8 mouse cellular contexts compared by ENCODE assay signal in the genomic region with DNA sequence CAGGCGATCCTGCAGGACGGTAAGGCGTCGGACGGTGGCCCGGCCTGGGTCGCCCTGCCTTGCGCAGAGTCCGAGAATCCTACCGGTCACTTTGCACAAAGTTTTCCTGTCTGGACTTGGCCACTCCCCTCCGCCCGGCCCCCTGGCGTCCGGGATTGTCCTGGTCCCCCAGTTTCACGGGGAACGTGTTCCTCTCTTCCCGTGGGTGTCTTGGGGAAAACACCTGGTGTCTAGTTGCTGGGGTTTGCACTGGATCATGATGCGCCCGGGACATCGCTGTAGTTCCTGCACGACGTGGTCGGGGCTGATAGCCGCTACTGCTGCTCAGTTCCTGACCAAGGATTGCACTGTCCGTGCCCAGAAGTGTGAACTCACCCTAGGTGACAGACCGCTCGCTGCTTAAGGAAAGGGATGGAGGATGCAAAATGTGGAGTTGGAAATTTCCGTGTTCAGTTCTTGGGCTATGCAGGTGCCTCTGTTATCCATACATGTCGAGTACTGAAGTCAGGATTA. TPM values are rescaled to one million over a fixed set of nuclear protein-coding genes. Genes with fewer than 3 reads are reported as not detected.
DNase-seq lines count a peak whose midpoint lies in the region; ATAC-seq and TF ChIP-seq lines count a peak whose summit lies in the region.

No protein-coding gene starts in this region.

- H3K9ac ChIP-seq in embryonic facial prominence, embryonic 11.5 days (replicated peaks; ENCODE audit: low read length), result peak overlapping the region; percentile 89
- H3K9ac ChIP-seq in intestine, embryonic 16.5 days (ENCODE audit: low read depth, low read length), result peak overlapping the region; percentile 86
- peak overlapping the region; percentile 63 for H3K9ac ChIP-seq in neural tube, embryonic 12.5 days

- peaks cover 2% of the 10 kb centered on the region for H3K4me1 ChIP-seq in lung, adult 2 months (ENCODE audit: control insufficient read depth, insufficient read depth, low read length)
- no peaks in the 10 kb centered on the region for H3K4me1 ChIP-seq in embryonic facial prominence, embryonic 11.5 days (ENCODE audit: control insufficient read depth, insufficient read depth, low read length)
- H3K4me1 ChIP-seq in intestine, embryonic 16.5 days (ENCODE audit: control insufficient read depth, insufficient read depth, low read length), result peaks cover 6% of the 10 kb centered on the region
- H3K4me1 ChIP-seq in neural tube, embryonic 12.5 days, result peaks cover 7% of the 10 kb centered on the region

- H3K27ac ChIP-seq in embryonic facial prominence, embryonic 11.5 days (replicated peaks; ENCODE audit: low read depth, low read length), result no peak overlapping the region
- H3K27ac ChIP-seq in intestine, embryonic 16.5 days (ENCODE audit: low read length), result peak overlapping the region; percentile 69
- no peak overlapping the region for H3K27ac ChIP-seq in neural tube, embryonic 12.5 days

- DNase-seq in lung, adult 2 months, result no peak
- DNase-seq in lung, postnatal 14 days, result no peak
- DNase-seq in embryonic facial prominence, embryonic 11.5 days (ENCODE audit: low spot score), result no peak
- DNase-seq in thymus, postnatal 10 days (ENCODE audit: low spot score in 2 of 2), result no peak
- DNase-seq in cerebellum, adult 18-20 months, result no peak
- no peak for DNase-seq in gastrocnemius, postnatal 4 days (ENCODE audit: low spot score in 2 of 2)

- WGBS in lung, adult 2 months, result under 1% methylated on average over 29 of the region's 29 CpGs
- under 1% methylated on average over 29 of the region's 29 CpGs for WGBS in embryonic facial prominence, embryonic 11.5 days
- under 1% methylated on average over 29 of the region's 29 CpGs for WGBS in intestine, embryonic 16.5 days
- under 1% methylated on average over 29 of the region's 29 CpGs for WGBS in neural tube, embryonic 12.5 days

- H3K36me3 ChIP-seq in embryonic facial prominence, embryonic 11.5 days (replicated peaks; ENCODE audit: control insufficient read depth, insufficient read depth, low read depth, low read length), result no peaks in the 10 kb centered on the region
- H3K36me3 ChIP-seq in intestine, embryonic 16.5 days (ENCODE audit: control insufficient read depth, insufficient read depth, low read length), result no peaks in the 10 kb centered on the region
- H3K36me3 ChIP-seq in neural tube, embryonic 12.5 days, result no peaks in the 10 kb centered on the region

- ATAC-seq in embryonic facial prominence, embryonic 11.5 days (replicated peaks; ENCODE audit: insufficient number of reproducible peaks, low FRiP score, low TSS enrichment, low read depth), result peak; percentile 86
- ATAC-seq in intestine, embryonic 16.5 days, result peak; percentile 83
- ATAC-seq in neural tube, embryonic 12.5 days (ENCODE audit: low FRiP score, low read depth), result peak; percentile 86

- H3K4me2 ChIP-seq in embryonic facial prominence, embryonic 11.5 days (ENCODE audit: low read depth, low read length), result peak overlapping the region; percentile 65
- H3K4me2 ChIP-seq in intestine, embryonic 16.5 days (ENCODE audit: low read depth, low read length), result peak overlapping the region; percentile 77
- peak overlapping the region; percentile 81 for H3K4me2 ChIP-seq in neural tube, embryonic 12.5 days (replicated peaks)

- H3K4me3 ChIP-seq in lung, adult 2 months (replicated peaks; ENCODE audit: extremely low read depth, low read depth, low read length), result peak overlapping the region; percentile 87
- H3K4me3 ChIP-seq in embryonic facial prominence, embryonic 11.5 days (ENCODE audit: low read depth, low read length), result peak overlapping the region; percentile 90
- peak overlapping the region; percentile 88 for H3K4me3 ChIP-seq in intestine, embryonic 16.5 days (ENCODE audit: low read length)
- H3K4me3 ChIP-seq in neural tube, embryonic 12.5 days, result peak overlapping the region; percentile 65

- TF ChIP-seq POLR2A in lung, adult 2 months (IDR thresholded peaks at IDR 0.05; ENCODE audit: borderline replicate concordance, extremely low read depth, low read depth, low read length), result no peak

- H3K9me3 ChIP-seq in embryonic facial prominence, embryonic 11.5 days (replicated peaks; ENCODE audit: control insufficient read depth, low read length), result no peaks in the 10 kb centered on the region
- H3K9me3 ChIP-seq in intestine, embryonic 16.5 days (ENCODE audit: control insufficient read depth, low read length), result no peaks in the 10 kb centered on the region
- no peaks in the 10 kb centered on the region for H3K9me3 ChIP-seq in neural tube, embryonic 12.5 days

- no peaks in the 10 kb centered on the region for H3K27me3 ChIP-seq in embryonic facial prominence, embryonic 11.5 days (ENCODE audit: control insufficient read depth, insufficient read depth, low read length)
- no peaks in the 10 kb centered on the region for H3K27me3 ChIP-seq in intestine, embryonic 16.5 days (replicated peaks; ENCODE audit: control insufficient read depth, insufficient read depth, low read length)
- no peaks in the 10 kb centered on the region for H3K27me3 ChIP-seq in neural tube, embryonic 12.5 days (replicated peaks)

- TF ChIP-seq CTCF in lung, adult 2 months (IDR thresholded peaks at IDR 0.05; ENCODE audit: insufficient read depth, low read length), result 0 out of 2 replicates have a peak, but pooled peaks have one; percentile 19

RNA-seq across cellular contexts. Expression of gene Cog5, which starts 0.4 kb away (rescaled TPM):
- 15.7 and 19.6 TPM in 2 replicates for polyA plus RNA-seq in lung, adult 2 months (2012; rRNA removed)
- 36.8 and 39.6 TPM in 2 replicates for polyA plus RNA-seq in embryonic facial prominence, embryonic 11.5 days (2014; fragmentation: Nextera tagmentation; extraction: Ambion mirVana)
- polyA plus RNA-seq in intestine, embryonic 16.5 days (2015; fragmentation: Nextera tagmentation; extraction: Ambion mirVana), result 20.6 and 22.7 TPM in 2 replicates
- polyA plus RNA-seq in neural tube, embryonic 12.5 days (2016; fragmentation: Nextera tagmentation; extraction: Ambion mirVana), result 35.7 and 36.0 TPM in 2 replicates
- 10 to 100 TPM; 35.7 to 37.2 TPM for total RNA-seq in gastrocnemius, postnatal 4 days (2021)

RNA-seq across cellular contexts. Expression of gene Dus4l, which starts 0.4 kb away (rescaled TPM):
- polyA plus RNA-seq in lung, adult 2 months (2012; rRNA removed), result 2.4 and 4.8 TPM in 2 replicates
- 9.0 and 10.3 TPM in 2 replicates for polyA plus RNA-seq in embryonic facial prominence, embryonic 11.5 days (2014; fragmentation: Nextera tagmentation; extraction: Ambion mirVana)
- polyA plus RNA-seq in intestine, embryonic 16.5 days (2015; fragmentation: Nextera tagmentation; extraction: Ambion mirVana), result 7.2 and 8.6 TPM in 2 replicates
- polyA plus RNA-seq in neural tube, embryonic 12.5 days (2016; fragmentation: Nextera tagmentation; extraction: Ambion mirVana), result 5.9 and 9.4 TPM in 2 replicates
- total RNA-seq in gastrocnemius, postnatal 4 days (2021), result 1 to 10 TPM; 5.1 to 6.1 TPM

RNA-seq across cellular contexts. Expression of gene Bcap29, which starts 20.6 kb away (rescaled TPM):
- polyA plus RNA-seq in lung, adult 2 months (2012; rRNA removed), result 1.8 and 4.3 TPM in 2 replicates
- polyA plus RNA-seq in embryonic facial prominence, embryonic 11.5 days (2014; fragmentation: Nextera tagmentation; extraction: Ambion mirVana), result 34.6 and 38.4 TPM in 2 replicates
- polyA plus RNA-seq in intestine, embryonic 16.5 days (2015; fragmentation: Nextera tagmentation; extraction: Ambion mirVana), result 30.9 and 36.7 TPM in 2 replicates
- polyA plus RNA-seq in neural tube, embryonic 12.5 days (2016; fragmentation: Nextera tagmentation; extraction: Ambion mirVana), result 28.1 and 29.4 TPM in 2 replicates
- total RNA-seq in gastrocnemius, postnatal 4 days (2021), result 10 to 100 TPM; 18.9 to 19.0 TPM

RNA-seq across cellular contexts. Expression of gene Gpr22, which starts 58.7 kb away (rescaled TPM):
- not detected in 2 replicates for polyA plus RNA-seq in lung, adult 2 months (2012; rRNA removed)
- 1.8 and 2.2 TPM in 2 replicates for polyA plus RNA-seq in embryonic facial prominence, embryonic 11.5 days (2014; fragmentation: Nextera tagmentation; extraction: Ambion mirVana)
- 3.4 and 3.9 TPM in 2 replicates for polyA plus RNA-seq in intestine, embryonic 16.5 days (2015; fragmentation: Nextera tagmentation; extraction: Ambion mirVana)
- 8.9 and 9.8 TPM in 2 replicates for polyA plus RNA-seq in neural tube, embryonic 12.5 days (2016; fragmentation: Nextera tagmentation; extraction: Ambion mirVana)
- not detected for total RNA-seq in gastrocnemius, postnatal 4 days (2021)
